Mouse (Mus musculus): Measurements from ENCODE around the gene Cap1.

GRCm38 (mm10) chr4:122870741-122871140, 15.1 kb downstream of the Cap1 start:
- TF ChIP-seq CTCF (conservative IDR thresholded peaks at IDR 0.05; ENCODE audit: low read length): no peak
- no peak for TF ChIP-seq POU5F1 (IDR thresholded peaks at IDR 0.05; ENCODE audit: borderline replicate concordance, low read length)
- no peak for TF ChIP-seq NANOG (IDR thresholded peaks at IDR 0.05; ENCODE audit: borderline replicate concordance, low read length)

All from E14TG2a.4 (cell line).